Mouse (Mus musculus) stomach, postnatal 0 days (tissue): ENCODE data around the gene Armcx5.

Experiments
- CTCF ChIP-seq: IDR thresholded peaks from 2 replicates; pipeline ENCODE4 v1.5.1; 2016; ENCODE audit warnings: antibody characterized with exemption, low read depth, mild to moderate bottlenecking, moderate library complexity
- EP300 ChIP-seq: optimal IDR thresholded peaks from 2 replicates; pipeline ENCODE3; 2016; ENCODE audit warnings: antibody characterized with exemption

GRCm38 (mm10) chrX:135768043-135768548 lies 25.6 kb downstream of the Armcx5 start:
- no peak for TF ChIP-seq EP300
- TF ChIP-seq CTCF: no peak
